17 mouse cellular contexts compared by ENCODE assay signal in the genomic region with DNA sequence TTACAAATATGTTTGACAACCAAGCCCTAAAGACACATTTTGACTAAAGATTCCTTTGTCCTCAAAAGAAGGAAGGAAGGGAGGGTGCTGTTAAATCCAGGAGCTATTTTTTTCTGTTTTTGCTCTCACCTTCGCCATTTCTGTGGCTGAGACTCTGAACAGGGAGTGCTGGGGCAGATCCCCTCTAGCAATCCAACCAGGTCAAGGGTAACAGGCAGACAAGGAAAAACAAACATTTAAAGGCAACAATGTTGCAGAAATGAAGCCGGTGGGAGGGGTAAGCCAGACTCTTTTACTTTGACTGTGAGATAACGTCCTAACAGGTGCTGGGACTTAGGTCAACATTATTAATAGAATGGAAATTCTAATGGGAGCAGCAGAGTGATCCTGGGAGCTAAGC.
DNase-seq lines count a peak whose midpoint lies in the region; ATAC-seq and TF ChIP-seq lines count a peak whose summit lies in the region.
"Had no signal": no experiment of that assay in that cellular context is flagged by ENCODE, and none has a peak within 500 bp of the region (broad histone marks: within the 10 kb centered on the region; RNA-seq: fewer than 3 reads in every experiment).

No protein-coding gene starts in this region.

- no peak overlapping the region for H3K4me2 ChIP-seq in intestine, embryonic 15.5 days (replicated peaks)
- no peak overlapping the region for H3K4me2 ChIP-seq in intestine, postnatal 0 days (replicated peaks; ENCODE audit: low read depth)
- no peak overlapping the region for H3K4me2 ChIP-seq in intestine, embryonic 16.5 days (ENCODE audit: low read depth, low read length)
- no peak overlapping the region for H3K4me2 ChIP-seq in stomach, embryonic 16.5 days (ENCODE audit: low read depth, low read length)
- H3K4me2 ChIP-seq: embryonic facial prominence, embryonic 12.5 days; heart, embryonic 12.5 days; hindbrain, embryonic 15.5 days had no signal

- H3K9ac ChIP-seq in intestine, embryonic 15.5 days: no peak overlapping the region
- H3K9ac ChIP-seq in intestine, postnatal 0 days (ENCODE audit: low read depth, low read length): no peak overlapping the region
- no peak overlapping the region for H3K9ac ChIP-seq in intestine, embryonic 16.5 days (ENCODE audit: low read depth, low read length)
- no peak overlapping the region for H3K9ac ChIP-seq in stomach, embryonic 16.5 days (ENCODE audit: low read length)
- H3K9ac ChIP-seq: embryonic facial prominence, embryonic 12.5 days; heart, embryonic 12.5 days; hindbrain, embryonic 15.5 days had no signal

- TF ChIP-seq CTCF in intestine, postnatal 0 days (IDR thresholded peaks at IDR 0.05; ENCODE audit: low read depth): no peak

- H3K4me1 ChIP-seq in intestine, embryonic 15.5 days (replicated peaks): no peaks in the 10 kb centered on the region
- no peaks in the 10 kb centered on the region for H3K4me1 ChIP-seq in intestine, postnatal 0 days (replicated peaks; ENCODE audit: control insufficient read depth, insufficient read depth, low read length)
- no peaks in the 10 kb centered on the region for H3K4me1 ChIP-seq in intestine, embryonic 16.5 days (ENCODE audit: control insufficient read depth, insufficient read depth, low read length)
- H3K4me1 ChIP-seq in stomach, embryonic 16.5 days (ENCODE audit: control insufficient read depth, insufficient read depth, low read length): no peaks in the 10 kb centered on the region
- no peaks in the 10 kb centered on the region for H3K4me1 ChIP-seq in midbrain, embryonic 10.5 days
- H3K4me1 ChIP-seq: embryonic facial prominence, embryonic 12.5 days; hindbrain, embryonic 15.5 days had no signal

- WGBS in intestine, embryonic 15.5 days: 42% methylated on average over 3 of the region's 3 CpGs
- WGBS in intestine, postnatal 0 days: 36% methylated on average over 3 of the region's 3 CpGs
- WGBS in intestine, embryonic 16.5 days: 52% methylated on average over 3 of the region's 3 CpGs
- 55% methylated on average over 3 of the region's 3 CpGs for WGBS in stomach, embryonic 16.5 days
- WGBS in midbrain, embryonic 10.5 days: 80% methylated on average over 3 of the region's 3 CpGs

- ATAC-seq in intestine, embryonic 15.5 days: peak; percentile 31; the same call in 1 of the 2 replicates
- ATAC-seq in intestine, postnatal 0 days: no peak
- ATAC-seq in intestine, embryonic 16.5 days: peak; percentile 18; the same call in 1 of the 2 replicates
- ATAC-seq in stomach, embryonic 16.5 days (ENCODE audit: insufficient read depth, low FRiP score): peak; percentile 25; the same call in 1 of the 2 replicates
- ATAC-seq: forebrain, embryonic 16.5 days had no signal

- H3K36me3 ChIP-seq in intestine, embryonic 15.5 days: no peaks in the 10 kb centered on the region
- no peaks in the 10 kb centered on the region for H3K36me3 ChIP-seq in intestine, postnatal 0 days (ENCODE audit: control insufficient read depth, insufficient read depth)
- no peaks in the 10 kb centered on the region for H3K36me3 ChIP-seq in intestine, embryonic 16.5 days (ENCODE audit: control insufficient read depth, insufficient read depth, low read length)
- no peaks in the 10 kb centered on the region for H3K36me3 ChIP-seq in stomach, embryonic 16.5 days (ENCODE audit: control insufficient read depth, insufficient read depth, low read length)
- H3K36me3 ChIP-seq in midbrain, embryonic 10.5 days: no peaks in the 10 kb centered on the region
- H3K36me3 ChIP-seq: embryonic facial prominence, embryonic 12.5 days; heart, embryonic 12.5 days; hindbrain, embryonic 15.5 days had no signal

- H3K4me3 ChIP-seq in intestine, embryonic 15.5 days (replicated peaks): no peak overlapping the region
- no peak overlapping the region for H3K4me3 ChIP-seq in intestine, postnatal 0 days (ENCODE audit: low read depth, low read length)
- H3K4me3 ChIP-seq in intestine, embryonic 16.5 days (ENCODE audit: low read length): no peak overlapping the region
- no peak overlapping the region for H3K4me3 ChIP-seq in stomach, embryonic 16.5 days (replicated peaks; ENCODE audit: low read length)
- H3K4me3 ChIP-seq in midbrain, embryonic 10.5 days: no peak overlapping the region
- H3K4me3 ChIP-seq: embryonic facial prominence, embryonic 12.5 days; heart, embryonic 12.5 days; hindbrain, embryonic 15.5 days had no signal

- H3K27me3 ChIP-seq in intestine, embryonic 15.5 days (replicated peaks): no peaks in the 10 kb centered on the region
- no peaks in the 10 kb centered on the region for H3K27me3 ChIP-seq in intestine, postnatal 0 days (replicated peaks; ENCODE audit: control insufficient read depth, insufficient read depth, low read length)
- H3K27me3 ChIP-seq in intestine, embryonic 16.5 days (replicated peaks; ENCODE audit: control insufficient read depth, insufficient read depth, low read length): no peaks in the 10 kb centered on the region
- H3K27me3 ChIP-seq in stomach, embryonic 16.5 days (ENCODE audit: control insufficient read depth, insufficient read depth, low read length): no peaks in the 10 kb centered on the region
- H3K27me3 ChIP-seq in midbrain, embryonic 10.5 days (ENCODE audit: low read depth, poor library complexity, severe bottlenecking): no peaks in the 10 kb centered on the region
- H3K27me3 ChIP-seq: embryonic facial prominence, embryonic 12.5 days; heart, embryonic 12.5 days; hindbrain, embryonic 15.5 days had no signal

- H3K9me3 ChIP-seq in intestine, embryonic 15.5 days: no peaks in the 10 kb centered on the region
- H3K9me3 ChIP-seq in intestine, postnatal 0 days (ENCODE audit: control insufficient read depth): no peaks in the 10 kb centered on the region
- no peaks in the 10 kb centered on the region for H3K9me3 ChIP-seq in intestine, embryonic 16.5 days (ENCODE audit: control insufficient read depth, low read length)
- no peaks in the 10 kb centered on the region for H3K9me3 ChIP-seq in stomach, embryonic 16.5 days (replicated peaks; ENCODE audit: control insufficient read depth, low read length)
- no peaks in the 10 kb centered on the region for H3K9me3 ChIP-seq in midbrain, embryonic 10.5 days (replicated peaks)
- H3K9me3 ChIP-seq: embryonic facial prominence, embryonic 12.5 days; hindbrain, embryonic 15.5 days had no signal

- H3K27ac ChIP-seq in intestine, embryonic 15.5 days: no peak overlapping the region
- no peak overlapping the region for H3K27ac ChIP-seq in intestine, postnatal 0 days (ENCODE audit: low read depth, low read length)
- H3K27ac ChIP-seq in intestine, embryonic 16.5 days (ENCODE audit: low read length): no peak overlapping the region
- H3K27ac ChIP-seq in stomach, embryonic 16.5 days (ENCODE audit: low read length): no peak overlapping the region
- no peak overlapping the region for H3K27ac ChIP-seq in midbrain, embryonic 10.5 days (replicated peaks)
- H3K27ac ChIP-seq: embryonic facial prominence, embryonic 12.5 days; hindbrain, embryonic 15.5 days had no signal

- peak; percentile 60 for DNase-seq in adipocyte (ENCODE audit: low spot score)
- no peak for DNase-seq in urinary bladder, postnatal 14 days (ENCODE audit: low spot score)
- no peak for DNase-seq in midbrain, embryonic 10.5 days (ENCODE audit: low spot score)
- DNase-seq in frontal cortex, postnatal 10 days (ENCODE audit: low spot score in 2 of 2): no peak
- DNase-seq: adrenal gland, adult 8-10 months; adrenal gland, postnatal 36 days; cerebellum, adult 2 months; cerebellum, postnatal 14 days; gastrocnemius, postnatal 10 days had no signal
